Mouse (Mus musculus) spleen, adult 12 weeks (tissue): ENCODE data around the gene Mmab.

Source experiments
- DNase-seq: peaks from one replicate; pipeline ENCODE4 v3.0.0; 2022; ENCODE audit warnings: low spot score

Gene Mmab

GRCm38 (mm10) chr5:114443566-114444367 is at the start of gene Mmab, which contains the start of gene Mvk:
Gene Mmab (minus strand): TSS chr5:114444060.
Gene Mvk (plus strand): TSS chr5:114444269.
- DNase-seq, result peak; percentile 93

- no peak for DNase-seq
Measured at GRCm38 (mm10) chr5:114490241-114490640, 46.4 kb upstream of the Mmab start.

GRCm38 (mm10) chr5:114489570-114489969 is 45.7 kb upstream of the Mmab start:
- DNase-seq, result no peak

- no peak for DNase-seq
Measured at GRCm38 (mm10) chr5:114485685-114486084, 41.8 kb upstream of the Mmab start.

GRCm38 (mm10) chr5:114482587-114483011 is 38.7 kb upstream of the Mmab start:
- no peak for DNase-seq

GRCm38 (mm10) chr5:114478267-114478666 is 34.4 kb upstream of the Mmab start:
- no peak for DNase-seq

- no peak for DNase-seq
Measured at GRCm38 (mm10) chr5:114474741-114475491, 31.1 kb upstream of the Mmab start.

GRCm38 (mm10) chr5:114470359-114470758 is 26.5 kb upstream of the Mmab start:
- no peak for DNase-seq

- no peak for DNase-seq
Measured at GRCm38 (mm10) chr5:114468007-114468406, 24.1 kb upstream of the Mmab start.

GRCm38 (mm10) chr5:114467430-114467829 is 23.6 kb upstream of the Mmab start:
- no peak for DNase-seq

GRCm38 (mm10) chr5:114467019-114467418 is 23.2 kb upstream of the Mmab start:
- DNase-seq, result no peak

- no peak for DNase-seq
Measured at GRCm38 (mm10) chr5:114465641-114466040, 21.8 kb upstream of the Mmab start.

GRCm38 (mm10) chr5:114464561-114464960 is 20.7 kb upstream of the Mmab start:
- DNase-seq, result no peak

GRCm38 (mm10) chr5:114462067-114463040 is 18.5 kb upstream of the Mmab start:
- no peak for DNase-seq

GRCm38 (mm10) chr5:114461238-114461637 is 17.4 kb upstream of the Mmab start:
- peak; percentile 41 for DNase-seq

GRCm38 (mm10) chr5:114456995-114457605 is 13.2 kb upstream of the Mmab start:
- DNase-seq, result no peak

- no peak for DNase-seq
Measured at GRCm38 (mm10) chr5:114456287-114456686, 12.4 kb upstream of the Mmab start.

GRCm38 (mm10) chr5:114449011-114449410 is 5.2 kb upstream of the Mmab start:
- DNase-seq, result no peak

GRCm38 (mm10) chr5:114444368-114444692 is 470 bp upstream of the Mmab start:
- no peak for DNase-seq

GRCm38 (mm10) chr5:114435588-114435987 is 8.3 kb downstream of the Mmab start:
- no peak for DNase-seq

GRCm38 (mm10) chr5:114434359-114434758 is 9.5 kb downstream of the Mmab start:
- DNase-seq, result no peak

- no peak for DNase-seq
Measured at GRCm38 (mm10) chr5:114429781-114430180, 14.1 kb downstream of the Mmab start.
